In the genomic region with DNA sequence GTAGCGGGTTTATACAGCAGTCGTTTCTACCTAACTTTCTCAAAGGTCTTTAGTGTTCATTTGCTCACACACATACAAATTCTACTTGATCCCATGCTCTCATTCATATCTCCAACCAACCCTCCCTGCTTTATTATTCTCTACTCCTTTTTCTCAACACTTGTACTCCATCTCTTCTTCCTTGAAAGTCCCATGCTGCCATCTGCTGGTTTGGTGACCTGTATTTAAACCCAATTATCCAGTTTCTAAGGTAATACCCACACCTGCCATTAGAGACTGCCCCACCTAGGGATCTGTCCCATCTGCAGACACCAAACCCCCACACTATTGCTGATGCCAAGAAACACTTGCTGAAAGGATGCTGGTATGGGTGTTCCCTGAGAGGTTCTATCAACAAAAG, we compare ENCODE assay signal across 10 mouse cellular contexts.
A peak's percentile ranks its signal among the peaks of the same experiment; 100 is the strongest.
DNase-seq lines count a peak whose midpoint lies in the region; ATAC-seq and TF ChIP-seq lines count a peak whose summit lies in the region.
"Had no signal": no experiment of that assay in that cellular context is flagged by ENCODE, and none has a peak within 500 bp of the region (broad histone marks: within the 10 kb centered on the region; RNA-seq: fewer than 3 reads in every experiment).

No protein-coding gene starts in this region.

- H3K9ac ChIP-seq in kidney, embryonic 15.5 days: no peak overlapping the region
- H3K9ac ChIP-seq: forebrain, embryonic 13.5 days; limb, embryonic 12.5 days had no signal

- peak; percentile 6 for DNase-seq in kidney, adult 2 months
- peak; percentile 31 for DNase-seq in 416B (ENCODE audit: low read depth)
- DNase-seq in lung, adult 2 months: peak; percentile 14
- DNase-seq in urinary bladder, postnatal 25 days (ENCODE audit: low spot score): no peak
- DNase-seq in thymus, postnatal 10 days (ENCODE audit: low spot score in 2 of 2): no peak
- DNase-seq: heart, postnatal 36 days had no signal

- H3K9me3 ChIP-seq in kidney, embryonic 15.5 days (replicated peaks): no peaks in the 10 kb centered on the region
- no peaks in the 10 kb centered on the region for H3K9me3 ChIP-seq in E14TG2a.4 (ENCODE audit: low read length)
- H3K9me3 ChIP-seq: forebrain, embryonic 13.5 days had no signal

- TF ChIP-seq POLR2A in kidney, adult 2 months (IDR thresholded peaks at IDR 0.05; ENCODE audit: low read depth, low read length): no peak
- TF ChIP-seq POLR2A in lung, adult 2 months (IDR thresholded peaks at IDR 0.05; ENCODE audit: borderline replicate concordance, extremely low read depth, low read depth, low read length): no peak

- no peaks in the 10 kb centered on the region for H3K36me3 ChIP-seq in kidney, adult 2 months (ENCODE audit: control insufficient read depth, insufficient read depth, low read length)
- H3K36me3 ChIP-seq in kidney, embryonic 15.5 days: no peaks in the 10 kb centered on the region
- H3K36me3 ChIP-seq in E14TG2a.4 (ENCODE audit: insufficient read depth, low read length): no peaks in the 10 kb centered on the region
- H3K36me3 ChIP-seq: limb, embryonic 12.5 days had no signal

- WGBS in kidney, adult 2 months: 82% methylated on average over 2 of the region's 2 CpGs
- WGBS in kidney, embryonic 15.5 days: 90% methylated on average over 2 of the region's 2 CpGs
- WGBS in lung, adult 2 months: 83% methylated on average over 2 of the region's 2 CpGs

- H3K4me2 ChIP-seq in kidney, embryonic 15.5 days: no peak overlapping the region
- H3K4me2 ChIP-seq: forebrain, embryonic 13.5 days; limb, embryonic 12.5 days had no signal

- TF ChIP-seq CTCF in kidney, adult 2 months (conservative IDR thresholded peaks at IDR 0.05; ENCODE audit: insufficient read depth, insufficient read length, low read depth, low read length): no peak
- TF ChIP-seq CTCF in E14TG2a.4 (conservative IDR thresholded peaks at IDR 0.05; ENCODE audit: low read length): 0 out of 2 replicates have a peak, but pooled peaks have one; percentile 7
- no peak for TF ChIP-seq CTCF in lung, adult 2 months (IDR thresholded peaks at IDR 0.05; ENCODE audit: insufficient read depth, low read length)

- no peak overlapping the region for H3K27ac ChIP-seq in kidney, adult 2 months (ENCODE audit: insufficient read depth, low read depth, low read length)
- no peak overlapping the region for H3K27ac ChIP-seq in kidney, embryonic 15.5 days
- H3K27ac ChIP-seq: forebrain, embryonic 13.5 days; limb, embryonic 12.5 days had no signal

- H3K4me3 ChIP-seq in kidney, adult 2 months (ENCODE audit: insufficient read depth, low read depth, low read length): no peak overlapping the region
- no peak overlapping the region for H3K4me3 ChIP-seq in kidney, embryonic 15.5 days (replicated peaks)
- H3K4me3 ChIP-seq in E14TG2a.4 (replicated peaks; ENCODE audit: low read length): no peak overlapping the region
- H3K4me3 ChIP-seq in lung, adult 2 months (replicated peaks; ENCODE audit: extremely low read depth, low read depth, low read length): no peak overlapping the region
- H3K4me3 ChIP-seq: forebrain, embryonic 13.5 days; limb, embryonic 12.5 days had no signal

- H3K4me1 ChIP-seq in kidney, adult 2 months (ENCODE audit: control insufficient read depth, insufficient read depth, low read length): no peaks in the 10 kb centered on the region
- H3K4me1 ChIP-seq in kidney, embryonic 15.5 days: no peaks in the 10 kb centered on the region
- H3K4me1 ChIP-seq in E14TG2a.4 (replicated peaks; ENCODE audit: low read depth, low read length): no peaks in the 10 kb centered on the region
- H3K4me1 ChIP-seq in lung, adult 2 months (ENCODE audit: control insufficient read depth, insufficient read depth, low read length): no peaks in the 10 kb centered on the region
- H3K4me1 ChIP-seq: forebrain, embryonic 13.5 days; limb, embryonic 12.5 days had no signal

- H3K27me3 ChIP-seq in kidney, adult 2 months (replicated peaks; ENCODE audit: control insufficient read depth, insufficient read depth, low read length): no peaks in the 10 kb centered on the region
- H3K27me3 ChIP-seq in kidney, embryonic 15.5 days: no peaks in the 10 kb centered on the region
- no peaks in the 10 kb centered on the region for H3K27me3 ChIP-seq in E14TG2a.4 (ENCODE audit: insufficient read depth, low read length)
- H3K27me3 ChIP-seq: forebrain, embryonic 13.5 days; limb, embryonic 12.5 days had no signal

- ATAC-seq in kidney, embryonic 15.5 days (replicated peaks; ENCODE audit: low FRiP score): no peak
- ATAC-seq: forebrain, embryonic 13.5 days had no signal

Comparison
In these comparisons a context has a peak if more than half of its experiments do, and no peak if none do; other contexts are left out.
1. DNase-seq: peak in kidney, adult 2 months (single experiment), 416B (single experiment) and lung, adult 2 months (single experiment); none in urinary bladder, postnatal 25 days (single experiment) and thymus, postnatal 10 days (0 of 2).